Mouse (Mus musculus) thymus, adult 2 months (tissue): ENCODE measurements around the gene Gpr162. TPM values are rescaled to one million over a fixed set of nuclear protein-coding genes. Genes with fewer than 3 reads are reported as not detected.

Experiments
- DNase-seq: peaks from one replicate; pipeline ENCODE4 v3.0.0; 2021
- H3K27ac ChIP-seq: fragments of 200-500 bp; 2 replicates; pipeline ENCODE4 v1.5.1; 2012; ENCODE audit warnings: low read length, control low read depth; ENCODE audit not compliant: control insufficient read depth, insufficient read depth
- H3K27me3 ChIP-seq: fragments of 200-500 bp; 2 replicates; pipeline ENCODE4 v1.6.1; 2012; ENCODE audit warnings: mild to moderate bottlenecking, low read length, moderate library complexity, mixed read lengths; ENCODE audit not compliant: control insufficient read depth, insufficient read depth
- H3K36me3 ChIP-seq: fragments of 200-500 bp; 2 replicates; pipeline ENCODE4 v1.6.1; 2012; ENCODE audit warnings: mild to moderate bottlenecking, low read length, moderate library complexity; ENCODE audit not compliant: control insufficient read depth, insufficient read depth
- H3K4me1 ChIP-seq: fragments of 200-500 bp; replicated peaks from 2 replicates; pipeline ENCODE4 v1.6.1; 2012; ENCODE audit warnings: low read length; ENCODE audit not compliant: control insufficient read depth, insufficient read depth
- H3K4me3 ChIP-seq: fragments of 200-500 bp; 2 replicates; pipeline ENCODE4 v1.5.1; 2012; ENCODE audit warnings: mild to moderate bottlenecking, low read length, control low read depth, moderate library complexity; ENCODE audit not compliant: control insufficient read depth, insufficient read depth
- CTCF ChIP-seq: fragments of 200-500 bp; IDR thresholded peaks from 2 replicates; pipeline ENCODE4 v1.5.1; 2012; ENCODE audit warnings: mild to moderate bottlenecking, control low read depth, low read length, moderate library complexity, borderline replicate concordance; ENCODE audit not compliant: control insufficient read depth, poor library complexity, insufficient read depth; ENCODE audit errors: extremely low read depth
- POLR2A ChIP-seq: fragments of 200-500 bp; IDR thresholded peaks from 2 replicates; pipeline ENCODE4 v1.6.1; 2012; ENCODE audit warnings: mild to moderate bottlenecking, low read length, control low read depth, moderate library complexity; ENCODE audit not compliant: control insufficient read depth, poor library complexity, insufficient read depth; ENCODE audit errors: extremely low read depth
- WGBS: fragments of 180-500 bp; shearing (Covaris S2); methylation state at CpG from one replicate; pipeline ENCODE4 v1.1.7; 2018; 5-methylcytosine and 5-hydroxymethylcytosine counted together
- polyA plus RNA-seq: library from polyadenylated mRNA; depleted of rRNA; stranded (reverse); fragments of >200 nt; gene quantifications from 2 replicates; pipeline ENCODE4 v1.2.3, GENCODE M21; 2012

The Gpr162 gene
- polyA plus RNA-seq, 1 experiment, result 136 TPM

DNA sequence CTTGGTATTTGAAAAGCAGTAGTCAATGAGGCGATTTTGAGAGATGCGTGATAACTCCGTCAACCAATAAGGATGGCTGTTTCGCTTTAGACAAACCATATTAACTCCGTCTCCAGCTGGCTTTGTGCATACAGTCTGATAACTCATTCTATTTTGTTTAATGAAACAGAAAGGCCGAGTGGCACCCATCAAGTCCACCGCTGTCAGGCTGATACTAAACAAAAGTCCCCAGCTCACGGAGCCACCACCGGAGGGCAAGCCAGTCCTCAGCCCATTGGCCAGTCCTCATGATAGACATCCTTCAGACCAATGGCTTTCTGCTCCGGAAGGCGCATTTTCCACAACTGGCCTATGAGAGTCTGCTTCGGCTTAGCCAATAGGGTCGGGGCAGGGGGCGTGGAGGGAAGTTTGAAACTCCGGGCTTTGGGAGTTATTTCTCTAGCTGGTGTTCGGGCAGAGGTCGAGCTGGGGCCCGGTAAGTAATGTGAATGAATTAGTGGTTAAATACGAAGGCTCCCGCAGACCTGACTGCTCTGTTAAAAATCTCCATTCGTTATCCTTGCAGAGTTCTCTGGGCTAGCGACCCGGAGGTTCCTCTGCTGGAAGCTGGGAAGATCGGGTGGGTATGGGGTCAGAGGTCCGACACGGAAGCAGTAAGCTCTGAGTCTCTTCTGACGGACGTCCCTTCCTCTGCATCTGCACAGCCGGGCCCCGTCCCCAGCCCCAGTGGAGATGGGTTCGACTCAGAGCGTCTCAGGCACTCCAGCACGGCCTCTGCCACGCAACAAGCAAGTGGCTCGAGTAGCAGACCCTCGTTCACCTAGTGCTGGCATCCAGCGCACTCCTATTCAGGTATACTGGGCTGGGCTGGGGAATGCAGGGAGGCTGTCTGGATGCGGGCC, 33.7 kb downstream of the Gpr162 start:
- H3K27me3 ChIP-seq, result no peaks in the 10 kb centered on the region
- H3K36me3 ChIP-seq, result peaks cover 7% of the 10 kb centered on the region; the same call in 1 of the 2 replicates
- peak; percentile 93 for DNase-seq
- TF ChIP-seq POLR2A (peak; percentile 49; the same call in 1 of the 2 replicates), CTCF (no peak)
- peak overlapping the region; percentile 58 for H3K27ac ChIP-seq
- WGBS, result 2% methylated on average over 38 of the region's 38 CpGs
- H3K4me1 ChIP-seq, result peaks cover 14% of the 10 kb centered on the region
- peak overlapping the region; percentile 51 for H3K4me3 ChIP-seq

- Histone ChIP-seq H3K4me1 (peaks cover 14% of the 10 kb centered on the region), H3K27me3 (no peaks in the 10 kb centered on the region), H3K4me3 (peak within 1 kb of the TSS; percentile 72), H3K27ac (peak within 1 kb of the TSS; percentile 58), H3K36me3 (peaks cover 11% of the 10 kb centered on the region)
- 0 out of 2 replicates have a peak, but pooled peaks have one; percentile 44 for TF ChIP-seq CTCF
- TF ChIP-seq POLR2A, result peak; percentile 57; the same call in 1 of the 2 replicates
- WGBS, result under 1% methylated on average over 55 of the region's 55 CpGs
- DNase-seq, result peak; percentile 98
These were observed 34.6 kb downstream of the Gpr162 start, which contains the start of the genes Usp5 and Cdca3 for GRCm38 (mm10) chr6:124828868-124829798. Gene Usp5 (minus strand): TSS chr6:124829484. Gene Cdca3 (plus strand): TSS chr6:124829547.

DNA sequence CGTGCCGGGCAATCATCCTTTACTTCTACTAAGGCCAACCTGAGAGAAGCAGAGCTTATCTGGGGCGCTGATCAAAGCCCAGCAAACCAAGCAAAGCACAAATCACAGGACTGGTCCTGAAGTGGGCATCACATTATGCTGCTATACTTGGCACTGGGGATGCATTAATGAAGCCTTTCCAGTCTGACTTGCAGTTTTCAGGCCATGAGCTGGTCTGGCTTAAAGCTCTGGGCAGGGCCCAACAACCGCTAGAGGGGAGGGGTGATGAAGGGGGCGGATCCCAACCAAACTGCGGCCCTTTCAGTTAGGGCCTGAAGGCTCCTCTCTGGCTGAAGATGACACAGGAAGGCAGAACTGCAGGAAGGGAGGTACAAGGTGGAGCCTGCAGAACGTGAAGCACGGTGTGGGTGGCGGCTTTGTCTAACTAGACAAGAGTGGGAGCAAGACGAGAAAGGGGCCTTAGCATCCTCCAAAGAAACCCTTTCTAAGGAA, 35.6 kb downstream of the Gpr162 start:
- peaks cover 20% of the 10 kb centered on the region for H3K36me3 ChIP-seq
- peaks cover 14% of the 10 kb centered on the region for H3K4me1 ChIP-seq
- no peaks in the 10 kb centered on the region for H3K27me3 ChIP-seq
- TF ChIP-seq POLR2A, result no peak
- TF ChIP-seq CTCF, result no peak
- no peak overlapping the region for H3K27ac ChIP-seq
- 23% methylated on average over 10 of the region's 10 CpGs for WGBS
- peak overlapping the region; percentile 39 for H3K4me3 ChIP-seq
- DNase-seq, result peak; percentile 40

GRCm38 (mm10) chr6:124822049-124822448, 41.7 kb downstream of the Gpr162 start:
- TF ChIP-seq CTCF (no peak), POLR2A (no peak)
- Histone ChIP-seq H3K27ac (no peak overlapping the region), H3K27me3 (no peaks in the 10 kb centered on the region), H3K4me3 (no peak overlapping the region), H3K36me3 (peaks cover 62% of the 10 kb centered on the region), H3K4me1 (no peaks in the 10 kb centered on the region)
- WGBS, result over 99% methylated on average over 4 of the region's 4 CpGs
- no peak for DNase-seq

DNA sequence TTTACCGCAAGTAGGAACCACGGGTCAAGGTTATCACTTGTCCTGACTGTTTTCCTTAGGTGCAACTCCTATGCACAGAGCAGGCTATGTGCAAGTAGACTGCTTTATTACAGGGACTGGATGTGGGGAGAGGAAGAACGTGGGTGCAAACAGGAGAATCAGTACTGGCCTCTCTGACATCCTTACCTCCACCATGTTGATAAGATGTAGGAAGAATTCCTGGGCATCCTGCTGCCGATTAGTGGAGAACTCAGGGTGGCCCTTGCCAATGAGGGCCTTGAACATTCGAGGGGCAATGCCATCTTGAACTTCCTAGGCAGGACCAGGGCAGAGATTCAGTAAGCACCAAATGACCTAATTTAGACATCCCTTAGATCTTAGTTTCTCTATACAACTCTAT, 42.9 kb downstream of the Gpr162 start:
- Histone ChIP-seq H3K27ac (no peak overlapping the region), H3K4me1 (no peaks in the 10 kb centered on the region), H3K4me3 (no peak overlapping the region), H3K27me3 (no peaks in the 10 kb centered on the region), H3K36me3 (peaks cover 62% of the 10 kb centered on the region)
- DNase-seq, result no peak
- 97% methylated on average over 5 of the region's 5 CpGs for WGBS
- no peak for TF ChIP-seq CTCF
- no peak for TF ChIP-seq POLR2A

DNA sequence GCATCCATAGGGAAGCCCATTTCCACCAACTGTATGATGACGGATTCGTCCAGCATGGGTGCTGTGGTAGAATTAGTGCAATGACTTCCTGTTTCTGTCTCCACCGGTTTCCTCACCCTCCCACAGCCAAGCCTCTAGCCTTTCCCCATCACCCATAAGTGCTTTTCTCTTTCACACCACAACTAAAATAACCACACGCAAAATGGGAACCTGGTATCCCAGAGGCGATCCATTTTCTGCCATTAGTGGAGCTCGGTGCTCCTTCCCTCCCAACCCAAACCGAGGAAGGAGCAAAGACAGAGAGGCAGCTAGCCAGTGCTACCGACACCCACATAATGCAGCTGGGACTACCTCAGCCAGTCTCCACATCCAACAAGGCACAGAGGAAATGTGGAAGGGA, 45.8 kb downstream of the Gpr162 start:
- peaks cover 9% of the 10 kb centered on the region for H3K4me1 ChIP-seq
- no peak for TF ChIP-seq POLR2A
- no peak for DNase-seq
- no peak overlapping the region for H3K27ac ChIP-seq
- H3K4me3 ChIP-seq, result no peak overlapping the region
- peaks cover 44% of the 10 kb centered on the region for H3K36me3 ChIP-seq
- no peaks in the 10 kb centered on the region for H3K27me3 ChIP-seq
- 60% methylated on average over 8 of the region's 8 CpGs for WGBS
